Mouse (Mus musculus): ENCODE results near the gene Necab3.

DNA sequence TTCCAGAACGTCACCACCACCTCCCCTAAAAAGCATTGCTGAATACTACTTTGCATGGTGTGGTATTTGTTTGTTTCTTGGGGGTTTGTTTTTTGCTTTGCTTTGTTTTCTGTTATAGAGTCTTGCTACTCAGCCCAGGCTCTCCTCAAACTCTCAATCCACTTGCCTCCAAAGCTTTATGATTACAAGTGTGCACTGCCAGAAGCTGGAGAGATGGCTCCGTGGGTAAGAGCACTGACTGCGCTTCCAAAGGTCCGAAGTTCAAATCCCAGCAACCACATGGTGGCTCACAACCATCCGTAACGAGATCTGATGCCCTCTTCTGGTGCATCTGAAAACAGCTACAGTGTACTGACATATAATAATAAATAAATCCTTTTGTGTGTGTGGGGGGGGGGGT lies 41.9 kb upstream of the Necab3 start:
- TF ChIP-seq CTCF (IDR thresholded peaks at IDR 0.05; ENCODE audit: insufficient read depth, low read length) (no peak), POLR2A (IDR thresholded peaks at IDR 0.05; ENCODE audit: borderline replicate concordance, extremely low read depth, low read depth, low read length) (no peak)

All from lung, adult 2 months (tissue).